Mouse (Mus musculus): ENCODE measurements at regions not wholly inside any gene's neighbourhood (a gene's known extent, or its start where the extent isn't known, plus 50 kb on each side); places are given as distances from the start of the nearest gene placed in this dataset.

- no peak for DNase-seq
- TF ChIP-seq CTCF (IDR thresholded peaks at IDR 0.05): no peak
- intact Hi-C loops (cut with DNase I): no loop called here
- H3K27ac ChIP-seq: no peak overlapping the region
- no peak overlapping the region for H3K4me3 ChIP-seq
Observed at GRCm38 (mm10) chr2:71626404-71626803, 79.8 kb upstream of the Dlx2 start.

- intact Hi-C loops (cut with DNase I): no loop called here
- no peak for DNase-seq
- Histone ChIP-seq H3K27ac (no peak overlapping the region), H3K4me3 (no peak overlapping the region)
- no peak for TF ChIP-seq CTCF (IDR thresholded peaks at IDR 0.05)
Observed at GRCm38 (mm10) chr2:71627097-71627755, 80.7 kb upstream of the Dlx2 start.

- no peak for DNase-seq
- no peak for TF ChIP-seq CTCF (IDR thresholded peaks at IDR 0.05)
- no peak overlapping the region for H3K27ac ChIP-seq
- no peak overlapping the region for H3K4me3 ChIP-seq
- intact Hi-C loops (cut with DNase I): no loop called here
Observed at GRCm38 (mm10) chr2:71628821-71629220, 82.3 kb upstream of the Dlx2 start.

- H3K27ac ChIP-seq: no peak overlapping the region
- no peak for TF ChIP-seq CTCF (IDR thresholded peaks at IDR 0.05)
- DNase-seq: peak; percentile 32
- peak overlapping the region; percentile 69 for H3K4me3 ChIP-seq
- intact Hi-C loops (cut with DNase I): no loop called here
Observed at GRCm38 (mm10) chr2:71629301-71630142, 83.0 kb upstream of the Dlx2 start.

GRCm38 (mm10) chr2:71630143-71630463 lies 83.5 kb upstream of the Dlx2 start:
- H3K4me3 ChIP-seq: peak overlapping the region; percentile 69
- DNase-seq: no peak
- no peak for TF ChIP-seq CTCF (IDR thresholded peaks at IDR 0.05)
- intact Hi-C loops (cut with DNase I): no loop called here
- H3K27ac ChIP-seq: no peak overlapping the region

- no peak for DNase-seq
- no peak overlapping the region for H3K4me3 ChIP-seq
- intact Hi-C loops (cut with DNase I): no loop called here
- TF ChIP-seq CTCF (IDR thresholded peaks at IDR 0.05): no peak
- H3K27ac ChIP-seq: no peak overlapping the region
Observed at GRCm38 (mm10) chr2:71633471-71633870, 86.9 kb upstream of the Dlx2 start.

- Histone ChIP-seq H3K4me3 (no peak overlapping the region), H3K27ac (no peak overlapping the region)
- intact Hi-C loops (cut with DNase I): no loop called here
- DNase-seq: no peak
- no peak for TF ChIP-seq CTCF (IDR thresholded peaks at IDR 0.05)
Observed at GRCm38 (mm10) chr2:71634471-71634870, 87.9 kb upstream of the Dlx2 start.

- Histone ChIP-seq H3K4me3 (no peak overlapping the region), H3K27ac (no peak overlapping the region)
- intact Hi-C loops (cut with DNase I): no loop called here
- no peak for TF ChIP-seq CTCF (IDR thresholded peaks at IDR 0.05)
- DNase-seq: no peak
Observed at GRCm38 (mm10) chr2:71636134-71636533, 89.6 kb upstream of the Dlx2 start.

- no peak for TF ChIP-seq CTCF (IDR thresholded peaks at IDR 0.05)
- H3K27ac ChIP-seq: no peak overlapping the region
- intact Hi-C loops (cut with DNase I): no loop called here
- H3K4me3 ChIP-seq: no peak overlapping the region
- DNase-seq: no peak
Observed at GRCm38 (mm10) chr2:71636590-71636989, 90.0 kb upstream of the Dlx2 start.

GRCm38 (mm10) chr2:71640251-71640650 lies 93.7 kb upstream of the Dlx2 start:
- Histone ChIP-seq H3K4me3 (no peak overlapping the region), H3K27ac (no peak overlapping the region)
- intact Hi-C loops (cut with DNase I): no loop called here
- no peak for DNase-seq
- TF ChIP-seq CTCF (IDR thresholded peaks at IDR 0.05): no peak

GRCm38 (mm10) chr2:71644038-71644470 lies 97.5 kb upstream of the Dlx2 start:
- no peak overlapping the region for H3K4me3 ChIP-seq
- TF ChIP-seq CTCF (IDR thresholded peaks at IDR 0.05): no peak
- intact Hi-C loops (cut with DNase I): no loop called here
- peak overlapping the region; percentile 63 for H3K27ac ChIP-seq
- DNase-seq: no peak

- TF ChIP-seq CTCF (IDR thresholded peaks at IDR 0.05): no peak
- no peak overlapping the region for H3K4me3 ChIP-seq
- intact Hi-C loops (cut with DNase I): no loop called here
- no peak overlapping the region for H3K27ac ChIP-seq
- DNase-seq: no peak
Observed at GRCm38 (mm10) chr2:71647914-71648497, 97.4 kb upstream of the Itga6 start.

- intact Hi-C loops (cut with DNase I): no loop called here
Observed at GRCm38 (mm10) chr2:71651662-71652061, 93.8 kb upstream of the Itga6 start.

More at GRCm38 (mm10) chr2:71651662-71652061, 93.8 kb upstream of the Itga6 start:
- H3K4me3 ChIP-seq: no peak overlapping the region
- no peak for DNase-seq
- no peak for TF ChIP-seq CTCF (IDR thresholded peaks at IDR 0.05)
- H3K27ac ChIP-seq: no peak overlapping the region

Data from gastrocnemius, adult 2 months (tissue).